Mouse (Mus musculus): ENCODE data around the gene Fam102a. TPM values are rescaled to one million over a fixed set of nuclear protein-coding genes. Genes with fewer than 3 reads are reported as not detected.

The Fam102a gene
- polyA plus RNA-seq, 1 experiment = 2.4 TPM

GRCm38 (mm10) chr2:32608141-32608777, 73.1 kb downstream of the Fam102a start:
- no peak for TF ChIP-seq CTCF (IDR thresholded peaks at IDR 0.05; ENCODE audit: control insufficient read depth, insufficient read depth, insufficient read length)
- TF ChIP-seq FOSL1 (IDR thresholded peaks at IDR 0.05; ENCODE audit: insufficient read depth, low read length, poor library complexity, severe bottlenecking) = no peak
- no peak for TF ChIP-seq CEBPB (IDR thresholded peaks at IDR 0.05; ENCODE audit: low read depth)
- no peak for TF ChIP-seq MYOG (IDR thresholded peaks at IDR 0.05; ENCODE audit: control insufficient read depth, extremely low read depth, insufficient read length)
- TF ChIP-seq MAX (IDR thresholded peaks at IDR 0.05) = no peak
- TF ChIP-seq USF1 (IDR thresholded peaks at IDR 0.05; ENCODE audit: low read depth) = no peak
- TF ChIP-seq MYOD1 (IDR thresholded peaks at IDR 0.05; ENCODE audit: control insufficient read depth, insufficient read length, low read depth) = no peak
- no peaks in the 10 kb centered on the region for H3K27me3 ChIP-seq (ENCODE audit: control insufficient read depth, insufficient read depth, insufficient read length)

GRCm38 (mm10) chr2:32608778-32609435, 73.8 kb downstream of the Fam102a start:
- peak overlapping the region; percentile 94 for H3K4me3 ChIP-seq (ENCODE audit: insufficient read depth, poor library complexity, severe bottlenecking)
- H3K79me2 ChIP-seq (ENCODE audit: control insufficient read depth, insufficient read depth) = peaks cover 53% of the 10 kb centered on the region
- no peaks in the 10 kb centered on the region for H3K27me3 ChIP-seq (ENCODE audit: control insufficient read depth, insufficient read depth, insufficient read length)
- TF ChIP-seq CEBPB (IDR thresholded peaks at IDR 0.05; ENCODE audit: low read depth) (no peak), MAX (IDR thresholded peaks at IDR 0.05) (no peak), FOSL1 (IDR thresholded peaks at IDR 0.05; ENCODE audit: insufficient read depth, low read length, poor library complexity, severe bottlenecking) (no peak), MYOG (IDR thresholded peaks at IDR 0.05; ENCODE audit: control insufficient read depth, extremely low read depth, insufficient read length) (no peak)
- peak overlapping the region; percentile 31 for H3ac ChIP-seq (ENCODE audit: control insufficient read depth, insufficient read length, low read depth)
- peaks cover 17% of the 10 kb centered on the region for H3K79me3 ChIP-seq (ENCODE audit: low read depth)
- peaks cover 25% of the 10 kb centered on the region for H3K36me3 ChIP-seq (ENCODE audit: control insufficient read depth, insufficient read depth)

More at GRCm38 (mm10) chr2:32608141-32608777, 73.1 kb downstream of the Fam102a start:
- peaks cover 18% of the 10 kb centered on the region for H3K36me3 ChIP-seq (ENCODE audit: control insufficient read depth, insufficient read depth)
- H3K79me2 ChIP-seq (ENCODE audit: control insufficient read depth, insufficient read depth) = peaks cover 53% of the 10 kb centered on the region
- peak overlapping the region; percentile 94 for H3K4me3 ChIP-seq (ENCODE audit: insufficient read depth, poor library complexity, severe bottlenecking)
- peak overlapping the region; percentile 60 for H3ac ChIP-seq (ENCODE audit: control insufficient read depth, insufficient read length, low read depth)
- H3K79me3 ChIP-seq (ENCODE audit: low read depth) = peaks cover 17% of the 10 kb centered on the region

DNA sequence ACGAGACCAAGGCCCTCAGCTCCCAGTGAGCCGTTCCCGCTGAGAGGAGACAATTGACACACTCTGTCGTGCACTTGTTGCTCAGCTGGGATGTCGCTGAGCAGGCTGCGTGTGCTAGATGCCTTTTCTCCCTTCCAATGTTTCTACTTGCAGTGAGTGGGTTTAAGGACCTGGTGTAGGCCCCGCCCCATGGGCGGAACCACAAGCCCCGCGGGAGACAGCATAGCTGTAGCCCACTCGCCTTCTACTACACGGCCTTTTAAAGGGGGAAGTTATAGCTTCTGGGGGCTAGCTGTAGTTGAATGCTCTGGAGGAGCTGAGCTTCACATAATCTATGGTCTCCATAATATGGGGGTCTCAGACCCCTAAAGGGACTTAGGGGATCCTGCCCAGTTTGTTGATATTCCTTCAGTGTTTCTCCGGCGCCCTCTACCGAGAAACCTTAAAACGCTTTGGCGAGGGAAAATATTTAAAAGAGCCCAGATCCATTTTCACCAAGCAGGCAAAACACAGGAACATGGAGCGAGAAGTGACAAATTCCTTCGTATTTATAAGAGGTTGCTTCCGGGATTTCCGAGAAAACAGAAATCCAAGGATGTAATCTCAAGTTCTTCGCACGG, 75.6 kb downstream of the Fam102a start:
- Histone ChIP-seq H3K27me3 (ENCODE audit: control insufficient read depth, insufficient read depth, insufficient read length) (no peaks in the 10 kb centered on the region), H3K4me3 (ENCODE audit: insufficient read depth, poor library complexity, severe bottlenecking) (no peak overlapping the region), H3K36me3 (ENCODE audit: control insufficient read depth, insufficient read depth) (peaks cover 40% of the 10 kb centered on the region), H3ac (ENCODE audit: control insufficient read depth, insufficient read length, low read depth) (no peak overlapping the region), H3K79me2 (ENCODE audit: control insufficient read depth, insufficient read depth) (peaks cover 53% of the 10 kb centered on the region), H3K79me3 (ENCODE audit: low read depth) (peaks cover 17% of the 10 kb centered on the region)
- no peak for TF ChIP-seq CTCF (IDR thresholded peaks at IDR 0.05; ENCODE audit: control insufficient read depth, insufficient read depth, insufficient read length)
- no peak for TF ChIP-seq MAX (IDR thresholded peaks at IDR 0.05)

- peaks cover 55% of the 10 kb centered on the region for H3K36me3 ChIP-seq (ENCODE audit: control insufficient read depth, insufficient read depth)
- H3K4me3 ChIP-seq (ENCODE audit: insufficient read depth, poor library complexity, severe bottlenecking) = no peak overlapping the region
- peaks cover 17% of the 10 kb centered on the region for H3K79me3 ChIP-seq (ENCODE audit: low read depth)
- H3K27me3 ChIP-seq (ENCODE audit: control insufficient read depth, insufficient read depth, insufficient read length) = no peaks in the 10 kb centered on the region
- TF ChIP-seq USF1 (IDR thresholded peaks at IDR 0.05; ENCODE audit: low read depth) (no peak), MYOD1 (IDR thresholded peaks at IDR 0.05; ENCODE audit: control insufficient read depth, insufficient read length, low read depth) (no peak), CTCF (IDR thresholded peaks at IDR 0.05; ENCODE audit: control insufficient read depth, insufficient read depth, insufficient read length) (no peak), MAX (IDR thresholded peaks at IDR 0.05) (no peak), MYOG (IDR thresholded peaks at IDR 0.05; ENCODE audit: control insufficient read depth, extremely low read depth, insufficient read length) (no peak), CEBPB (IDR thresholded peaks at IDR 0.05; ENCODE audit: low read depth) (no peak), FOSL1 (IDR thresholded peaks at IDR 0.05; ENCODE audit: insufficient read depth, low read length, poor library complexity, severe bottlenecking) (no peak)
- no peak overlapping the region for H3ac ChIP-seq (ENCODE audit: control insufficient read depth, insufficient read length, low read depth)
- peaks cover 50% of the 10 kb centered on the region for H3K79me2 ChIP-seq (ENCODE audit: control insufficient read depth, insufficient read depth)
These were observed 77.1 kb downstream of the Fam102a start for GRCm38 (mm10) chr2:32612274-32612673.

DNA sequence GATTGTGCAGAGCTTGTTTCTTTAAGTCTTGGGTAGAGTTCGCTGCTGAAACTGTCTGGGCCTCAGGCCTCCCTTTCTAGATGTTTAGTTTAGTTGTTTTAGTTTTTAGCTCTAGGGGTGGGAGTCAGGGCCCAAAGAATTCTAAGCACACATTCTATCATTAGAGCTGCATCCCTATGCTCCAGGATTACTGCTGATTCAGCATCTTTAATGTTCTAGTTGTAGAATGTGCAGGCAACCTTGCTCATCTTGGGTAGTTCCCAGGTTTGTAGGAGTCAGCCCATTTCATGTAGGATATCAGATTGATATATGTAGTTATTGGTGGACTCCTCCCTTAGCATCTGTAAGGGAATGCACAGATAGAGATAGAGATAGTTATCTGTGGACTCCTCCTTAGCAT, 82.0 kb downstream of the Fam102a start:
- H3K79me3 ChIP-seq (ENCODE audit: low read depth) = peaks cover 1% of the 10 kb centered on the region
- no peak for TF ChIP-seq MYOD1 (IDR thresholded peaks at IDR 0.05; ENCODE audit: control insufficient read depth, insufficient read length, low read depth)
- TF ChIP-seq CEBPB (IDR thresholded peaks at IDR 0.05; ENCODE audit: low read depth) = no peak
- TF ChIP-seq USF1 (IDR thresholded peaks at IDR 0.05; ENCODE audit: low read depth) = no peak
- TF ChIP-seq CTCF (IDR thresholded peaks at IDR 0.05; ENCODE audit: control insufficient read depth, insufficient read depth, insufficient read length) = no peak
- TF ChIP-seq MAX (IDR thresholded peaks at IDR 0.05) = no peak
- TF ChIP-seq FOSL1 (IDR thresholded peaks at IDR 0.05; ENCODE audit: insufficient read depth, low read length, poor library complexity, severe bottlenecking) = no peak
- TF ChIP-seq MYOG (IDR thresholded peaks at IDR 0.05; ENCODE audit: control insufficient read depth, extremely low read depth, insufficient read length) = no peak
- peaks cover 4% of the 10 kb centered on the region for H3K79me2 ChIP-seq (ENCODE audit: control insufficient read depth, insufficient read depth)
- no peaks in the 10 kb centered on the region for H3K27me3 ChIP-seq (ENCODE audit: control insufficient read depth, insufficient read depth, insufficient read length)
- peaks cover 62% of the 10 kb centered on the region for H3K36me3 ChIP-seq (ENCODE audit: control insufficient read depth, insufficient read depth)
- H3K4me3 ChIP-seq (ENCODE audit: insufficient read depth, poor library complexity, severe bottlenecking) = no peak overlapping the region
- H3ac ChIP-seq (ENCODE audit: control insufficient read depth, insufficient read length, low read depth) = no peak overlapping the region
